10 mouse cellular contexts compared by ENCODE assay signal in the genomic region with DNA sequence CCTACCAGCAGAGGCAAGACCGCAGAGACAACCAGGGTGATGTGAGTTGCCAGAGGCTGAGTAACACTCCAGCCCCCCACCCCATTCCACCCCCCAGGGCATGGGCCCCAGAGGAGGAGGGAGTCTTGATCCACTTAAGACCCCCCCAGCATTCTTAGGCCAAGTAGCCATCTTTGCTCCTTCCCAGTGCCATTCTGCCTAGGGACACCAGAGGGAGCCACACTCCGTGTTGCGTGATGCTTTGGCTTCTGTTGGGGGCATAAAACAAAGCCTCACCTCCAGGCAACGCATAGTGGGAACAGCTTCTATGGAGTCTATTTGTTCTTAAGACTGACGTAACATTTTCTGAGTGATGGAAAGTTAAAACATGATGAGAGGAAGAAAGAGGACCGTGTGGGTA. TPM values are rescaled to one million over a fixed set of nuclear protein-coding genes. Genes with fewer than 3 reads are reported as not detected.
A peak's percentile ranks its signal among the peaks of the same experiment; 100 is the strongest.
DNase-seq lines count a peak whose midpoint lies in the region; ATAC-seq lines count a peak whose summit lies in the region.
"Had no signal": no experiment of that assay in that cellular context is flagged by ENCODE, and none has a peak within 500 bp of the region (broad histone marks: within the 10 kb centered on the region; RNA-seq: fewer than 3 reads in every experiment).

No protein-coding gene starts in this region.

- H3K27me3 ChIP-seq in embryonic facial prominence, embryonic 11.5 days (ENCODE audit: control insufficient read depth, insufficient read depth, low read length): no peaks in the 10 kb centered on the region
- H3K27me3 ChIP-seq in hindbrain, embryonic 10.5 days (ENCODE audit: insufficient read depth, poor library complexity, severe bottlenecking): no peaks in the 10 kb centered on the region
- H3K27me3 ChIP-seq in liver, embryonic 11.5 days (replicated peaks; ENCODE audit: control insufficient read depth, insufficient read depth, low read length): no peaks in the 10 kb centered on the region
- no peaks in the 10 kb centered on the region for H3K27me3 ChIP-seq in neural tube, embryonic 14.5 days (ENCODE audit: control insufficient read depth, insufficient read depth, low read length)
- H3K27me3 ChIP-seq: embryonic facial prominence, embryonic 12.5 days; liver, embryonic 15.5 days had no signal

- DNase-seq in layer of hippocampus, adult 11-12 months (ENCODE audit: low spot score): peak; percentile 77
- DNase-seq in layer of hippocampus, adult 9-11 months: no peak
- peak; percentile 69 for DNase-seq in adrenal gland, adult 2 months
- peak; percentile 85 for DNase-seq in embryonic facial prominence, embryonic 11.5 days (ENCODE audit: low spot score)
- DNase-seq in hindbrain, embryonic 10.5 days (ENCODE audit: low spot score): peak; percentile 73
- peak; percentile 53 for DNase-seq in liver, embryonic 11.5 days (ENCODE audit: low spot score)
- DNase-seq in thymus, postnatal 36 days: peak; percentile 79

- no peaks in the 10 kb centered on the region for H3K4me1 ChIP-seq in embryonic facial prominence, embryonic 11.5 days (ENCODE audit: control insufficient read depth, insufficient read depth, low read length)
- peaks cover 51% of the 10 kb centered on the region for H3K4me1 ChIP-seq in hindbrain, embryonic 10.5 days (replicated peaks)
- peaks cover 15% of the 10 kb centered on the region for H3K4me1 ChIP-seq in liver, embryonic 11.5 days (replicated peaks; ENCODE audit: control insufficient read depth, insufficient read depth, low read length)
- peaks cover 17% of the 10 kb centered on the region for H3K4me1 ChIP-seq in neural tube, embryonic 14.5 days (ENCODE audit: control insufficient read depth, insufficient read depth, low read length)

- H3K36me3 ChIP-seq in embryonic facial prominence, embryonic 11.5 days (replicated peaks; ENCODE audit: control insufficient read depth, insufficient read depth, low read depth, low read length): peaks cover 10% of the 10 kb centered on the region
- peaks cover 85% of the 10 kb centered on the region for H3K36me3 ChIP-seq in hindbrain, embryonic 10.5 days
- H3K36me3 ChIP-seq in liver, embryonic 11.5 days (ENCODE audit: control insufficient read depth, insufficient read depth, low read length): peaks cover 37% of the 10 kb centered on the region
- peaks cover 20% of the 10 kb centered on the region; the same call in 1 of the 2 replicates for H3K36me3 ChIP-seq in neural tube, embryonic 14.5 days (ENCODE audit: control insufficient read depth, insufficient read depth, low read length)

- no peaks in the 10 kb centered on the region for H3K9me3 ChIP-seq in embryonic facial prominence, embryonic 11.5 days (replicated peaks; ENCODE audit: control insufficient read depth, low read length)
- H3K9me3 ChIP-seq in hindbrain, embryonic 10.5 days: no peaks in the 10 kb centered on the region
- no peaks in the 10 kb centered on the region for H3K9me3 ChIP-seq in liver, embryonic 11.5 days (ENCODE audit: control insufficient read depth, low read length)
- no peaks in the 10 kb centered on the region for H3K9me3 ChIP-seq in neural tube, embryonic 14.5 days (ENCODE audit: control insufficient read depth, low read length)
- H3K9me3 ChIP-seq: embryonic facial prominence, embryonic 12.5 days; liver, embryonic 15.5 days had no signal

- no peak for ATAC-seq in embryonic facial prominence, embryonic 11.5 days (replicated peaks; ENCODE audit: insufficient number of reproducible peaks, low FRiP score, low TSS enrichment, low read depth)
- ATAC-seq in liver, embryonic 11.5 days (replicated peaks; ENCODE audit: low FRiP score): no peak
- ATAC-seq in neural tube, embryonic 14.5 days (ENCODE audit: low read depth): peak; percentile 22; the same call in 1 of the 2 replicates

- H3K9ac ChIP-seq in embryonic facial prominence, embryonic 11.5 days (replicated peaks; ENCODE audit: low read length): no peak overlapping the region
- no peak overlapping the region for H3K9ac ChIP-seq in liver, embryonic 11.5 days (ENCODE audit: low read depth, low read length)
- no peak overlapping the region for H3K9ac ChIP-seq in neural tube, embryonic 14.5 days (replicated peaks; ENCODE audit: low read depth, low read length)
- H3K9ac ChIP-seq: embryonic facial prominence, embryonic 12.5 days; liver, embryonic 15.5 days had no signal

- no peak overlapping the region for H3K27ac ChIP-seq in embryonic facial prominence, embryonic 11.5 days (replicated peaks; ENCODE audit: low read depth, low read length)
- H3K27ac ChIP-seq in hindbrain, embryonic 10.5 days: peak overlapping the region; percentile 76
- no peak overlapping the region for H3K27ac ChIP-seq in liver, embryonic 11.5 days (ENCODE audit: low read depth, low read length)
- no peak overlapping the region for H3K27ac ChIP-seq in neural tube, embryonic 14.5 days (ENCODE audit: low read depth, low read length)
- H3K27ac ChIP-seq: embryonic facial prominence, embryonic 12.5 days; liver, embryonic 15.5 days had no signal

- H3K4me3 ChIP-seq in embryonic facial prominence, embryonic 11.5 days (ENCODE audit: low read depth, low read length): no peak overlapping the region
- H3K4me3 ChIP-seq in hindbrain, embryonic 10.5 days: no peak overlapping the region
- H3K4me3 ChIP-seq in liver, embryonic 11.5 days (ENCODE audit: low read depth, low read length): no peak overlapping the region
- H3K4me3 ChIP-seq in neural tube, embryonic 14.5 days (ENCODE audit: low read depth, low read length): no peak overlapping the region
- H3K4me3 ChIP-seq: embryonic facial prominence, embryonic 12.5 days; liver, embryonic 15.5 days had no signal

- H3K4me2 ChIP-seq in embryonic facial prominence, embryonic 11.5 days (ENCODE audit: low read depth, low read length): no peak overlapping the region
- no peak overlapping the region for H3K4me2 ChIP-seq in liver, embryonic 11.5 days
- H3K4me2 ChIP-seq in neural tube, embryonic 14.5 days (ENCODE audit: low read depth, low read length): no peak overlapping the region
- H3K4me2 ChIP-seq: embryonic facial prominence, embryonic 12.5 days; liver, embryonic 15.5 days had no signal

- WGBS in embryonic facial prominence, embryonic 11.5 days: 45% methylated on average over 6 of the region's 6 CpGs
- 53% methylated on average over 6 of the region's 6 CpGs for whole genome bisulfite sequencing in hindbrain, embryonic 10.5 days
- 57% methylated on average over 6 of the region's 6 CpGs for WGBS in liver, embryonic 11.5 days
- 29% methylated on average over 6 of the region's 6 CpGs for WGBS in neural tube, embryonic 14.5 days

RNA-seq across cellular contexts. Expression of gene Dnajb12, which starts 13.6 kb away (rescaled TPM):
- total RNA-seq in adrenal gland, adult 2 months (2021): 10 to 100 TPM; 56.0 to 63.9 TPM
- polyA plus RNA-seq in adrenal gland, adult 2 months (2012; rRNA removed): 48.8 and 67.3 TPM in 2 replicates
- 19.4 and 21.6 TPM in 2 replicates for polyA plus RNA-seq in embryonic facial prominence, embryonic 11.5 days (2014; fragmentation: Nextera tagmentation; extraction: Ambion mirVana)
- polyA plus RNA-seq in hindbrain, embryonic 10.5 days (2016; fragmentation: Nextera tagmentation; extraction: Ambion mirVana): 27.2 and 31.5 TPM in 2 replicates
- 27.4 and 30.2 TPM in 2 replicates for polyA plus RNA-seq in liver, embryonic 11.5 days (2014; fragmentation: Nextera tagmentation; extraction: Ambion mirVana)
- 22.5 and 23.0 TPM in 2 replicates for polyA plus RNA-seq in neural tube, embryonic 14.5 days (2014; fragmentation: Nextera tagmentation; extraction: Ambion mirVana)

RNA-seq across cellular contexts. Expression of gene Ddit4, which starts 58.7 kb away (rescaled TPM):
- total RNA-seq in adrenal gland, adult 2 months (2021): 10 to 100 TPM; 53.1 to 56.1 TPM
- polyA plus RNA-seq in adrenal gland, adult 2 months (2012; rRNA removed): 151 and 157 TPM in 2 replicates
- polyA plus RNA-seq in embryonic facial prominence, embryonic 11.5 days (2014; fragmentation: Nextera tagmentation; extraction: Ambion mirVana): 6.3 and 6.9 TPM in 2 replicates
- polyA plus RNA-seq in hindbrain, embryonic 10.5 days (2016; fragmentation: Nextera tagmentation; extraction: Ambion mirVana): 37.5 and 37.6 TPM in 2 replicates
- 2.7 and 4.3 TPM in 2 replicates for polyA plus RNA-seq in liver, embryonic 11.5 days (2014; fragmentation: Nextera tagmentation; extraction: Ambion mirVana)
- polyA plus RNA-seq in neural tube, embryonic 14.5 days (2014; fragmentation: Nextera tagmentation; extraction: Ambion mirVana): 4.2 and 6.5 TPM in 2 replicates
